Mouse (Mus musculus): Measurements from ENCODE around the gene Larp1. TPM values are rescaled to one million over a fixed set of nuclear protein-coding genes. Genes with fewer than 3 reads are reported as not detected.
"Not testable (repeated sequence)": the region's sequence is repeated elsewhere in the genome, so short reads cannot be mapped to it uniquely, and the experiment has no call there.

The Larp1 gene
- polyA plus RNA-seq, 1 experiment from 2014 or later, result 21.3 TPM

- Histone ChIP-seq H3K4me2 (replicated peaks) (no peak overlapping the region), H3K27ac (no peak overlapping the region), H3K4me3 (no peak overlapping the region), H3K9me3 (no peaks in the 10 kb centered on the region), H3K27me3 (replicated peaks) (no peaks in the 10 kb centered on the region), H3K36me3 (peaks cover 18% of the 10 kb centered on the region), H3K9ac (no peak overlapping the region), H3K4me1 (0 out of 2 replicates have a peak, but pooled peaks cover 9% of the 10 kb centered on the region)
- WGBS, result 89% methylated on average over 1 of the region's 1 CpGs
- ATAC-seq (ENCODE audit: low FRiP score, low read depth), result no peak
These were observed 30.2 kb downstream of the Larp1 start for GRCm38 (mm10) chr11:58039027-58039426.

- no peak for ATAC-seq (ENCODE audit: low FRiP score, low read depth)
- WGBS, result 94% methylated on average over 5 of the region's 5 CpGs
- Histone ChIP-seq H3K9me3 (no peaks in the 10 kb centered on the region), H3K27me3 (replicated peaks) (no peaks in the 10 kb centered on the region), H3K27ac (no peak overlapping the region), H3K9ac (no peak overlapping the region), H3K36me3 (peaks cover 23% of the 10 kb centered on the region), H3K4me1 (0 out of 2 replicates have a peak, but pooled peaks cover 9% of the 10 kb centered on the region), H3K4me3 (no peak overlapping the region), H3K4me2 (replicated peaks) (no peak overlapping the region)
These were observed 34.1 kb downstream of the Larp1 start for GRCm38 (mm10) chr11:58042861-58043431.

GRCm38 (mm10) chr11:58046438-58046837, 37.6 kb downstream of the Larp1 start:
- no peak overlapping the region for H3K4me3 ChIP-seq
- no peaks in the 10 kb centered on the region for H3K27me3 ChIP-seq (replicated peaks)
- H3K36me3 ChIP-seq, result peaks cover 57% of the 10 kb centered on the region
- no peaks in the 10 kb centered on the region for H3K4me1 ChIP-seq
- ATAC-seq (ENCODE audit: low FRiP score, low read depth), result no peak
- H3K27ac ChIP-seq, result no peak overlapping the region
- H3K9me3 ChIP-seq, result no peaks in the 10 kb centered on the region
- no peak overlapping the region for H3K4me2 ChIP-seq (replicated peaks)
- WGBS, result 79% methylated on average over 4 of the region's 4 CpGs
- no peak overlapping the region for H3K9ac ChIP-seq

GRCm38 (mm10) chr11:58057455-58057854, 48.6 kb downstream of the Larp1 start:
- H3K9ac ChIP-seq, result no peak overlapping the region
- no peak overlapping the region for H3K4me2 ChIP-seq (replicated peaks)
- H3K9me3 ChIP-seq, result no peaks in the 10 kb centered on the region
- H3K36me3 ChIP-seq, result peaks cover 71% of the 10 kb centered on the region
- no peaks in the 10 kb centered on the region for H3K27me3 ChIP-seq (replicated peaks)
- H3K27ac ChIP-seq, result no peak overlapping the region
- no peaks in the 10 kb centered on the region for H3K4me1 ChIP-seq
- no peak overlapping the region for H3K4me3 ChIP-seq
- ATAC-seq (ENCODE audit: low FRiP score, low read depth), result no peak
- WGBS, result 68% methylated on average over 6 of the region's 6 CpGs

- H3K27me3 ChIP-seq (replicated peaks); ATAC-seq (ENCODE audit: low FRiP score, low read depth); H3K4me2 ChIP-seq (replicated peaks); H3K27ac ChIP-seq; H3K9ac ChIP-seq; H3K4me3 ChIP-seq; H3K9me3 ChIP-seq; H3K4me1 ChIP-seq: not testable (repeated sequence)
- 89% methylated on average over 7 of the region's 7 CpGs for WGBS
- H3K36me3 ChIP-seq, result peaks cover 52% of the 10 kb centered on the region
These were observed 50.9 kb downstream of the Larp1 start for GRCm38 (mm10) chr11:58059752-58060151.

GRCm38 (mm10) chr11:58061218-58061617, 52.4 kb downstream of the Larp1 start:
- not testable (repeated sequence) for H3K27ac ChIP-seq; H3K9ac ChIP-seq; H3K4me1 ChIP-seq; H3K4me2 ChIP-seq (replicated peaks); H3K27me3 ChIP-seq (replicated peaks); ATAC-seq (ENCODE audit: low FRiP score, low read depth); H3K4me3 ChIP-seq; H3K9me3 ChIP-seq
- 96% methylated on average over 4 of the region's 4 CpGs for WGBS
- H3K36me3 ChIP-seq, result peaks cover 39% of the 10 kb centered on the region

- H3K4me3 ChIP-seq, result no peak overlapping the region
- no peak overlapping the region for H3K9ac ChIP-seq
- ATAC-seq (ENCODE audit: low FRiP score, low read depth), result no peak
- H3K4me2 ChIP-seq (replicated peaks), result no peak overlapping the region
- no peaks in the 10 kb centered on the region for H3K27me3 ChIP-seq (replicated peaks)
- no peaks in the 10 kb centered on the region for H3K9me3 ChIP-seq
- WGBS, result 90% methylated on average over 4 of the region's 4 CpGs
- no peak overlapping the region for H3K27ac ChIP-seq
- peaks cover 29% of the 10 kb centered on the region for H3K36me3 ChIP-seq
- H3K4me1 ChIP-seq, result no peaks in the 10 kb centered on the region
These were observed 53.7 kb downstream of the Larp1 start for GRCm38 (mm10) chr11:58062586-58062985.

- no peak for ATAC-seq (ENCODE audit: low FRiP score, low read depth)
- H3K4me1 ChIP-seq, result no peaks in the 10 kb centered on the region
- H3K4me3 ChIP-seq, result no peak overlapping the region
- no peak overlapping the region for H3K27ac ChIP-seq
- no peak overlapping the region for H3K4me2 ChIP-seq (replicated peaks)
- no peak overlapping the region for H3K9ac ChIP-seq
- WGBS, result 90% methylated on average over 4 of the region's 4 CpGs
- no peaks in the 10 kb centered on the region for H3K27me3 ChIP-seq (replicated peaks)
- peaks cover 11% of the 10 kb centered on the region for H3K36me3 ChIP-seq
- no peaks in the 10 kb centered on the region for H3K9me3 ChIP-seq
These were observed 56.2 kb downstream of the Larp1 start for GRCm38 (mm10) chr11:58065025-58065424.

- Histone ChIP-seq H3K9me3 (no peaks in the 10 kb centered on the region), H3K9ac (no peak overlapping the region), H3K4me1 (no peaks in the 10 kb centered on the region), H3K4me3 (no peak overlapping the region), H3K4me2 (replicated peaks) (no peak overlapping the region), H3K36me3 (no peaks in the 10 kb centered on the region), H3K27me3 (replicated peaks) (no peaks in the 10 kb centered on the region), H3K27ac (no peak overlapping the region)
- ATAC-seq (ENCODE audit: low FRiP score, low read depth), result no peak
- WGBS, result 89% methylated on average over 3 of the region's 3 CpGs
These were observed 64.1 kb downstream of the Larp1 start for GRCm38 (mm10) chr11:58072978-58073377.

- Histone ChIP-seq H3K27ac (no peak overlapping the region), H3K27me3 (replicated peaks) (no peaks in the 10 kb centered on the region), H3K4me3 (no peak overlapping the region), H3K9me3 (no peaks in the 10 kb centered on the region), H3K9ac (no peak overlapping the region), H3K36me3 (no peaks in the 10 kb centered on the region), H3K4me2 (replicated peaks) (no peak overlapping the region), H3K4me1 (no peaks in the 10 kb centered on the region)
- no peak for ATAC-seq (ENCODE audit: low FRiP score, low read depth)
- 79% methylated on average over 4 of the region's 4 CpGs for WGBS
These were observed 68.4 kb downstream of the Larp1 start for GRCm38 (mm10) chr11:58077270-58077669.

- 88% methylated on average over 6 of the region's 6 CpGs for WGBS
- no peak overlapping the region for H3K27ac ChIP-seq
- no peaks in the 10 kb centered on the region for H3K36me3 ChIP-seq
- H3K4me3 ChIP-seq, result no peak overlapping the region
- no peaks in the 10 kb centered on the region for H3K9me3 ChIP-seq
- no peaks in the 10 kb centered on the region for H3K4me1 ChIP-seq
- H3K27me3 ChIP-seq (replicated peaks), result no peaks in the 10 kb centered on the region
- H3K4me2 ChIP-seq (replicated peaks), result no peak overlapping the region
- H3K9ac ChIP-seq, result no peak overlapping the region
- ATAC-seq (ENCODE audit: low FRiP score, low read depth), result no peak
These were observed 72.9 kb downstream of the Larp1 start for GRCm38 (mm10) chr11:58081716-58082115.

GRCm38 (mm10) chr11:58092541-58092940, 83.7 kb downstream of the Larp1 start:
- Histone ChIP-seq H3K9me3 (no peaks in the 10 kb centered on the region), H3K4me1 (peaks cover 4% of the 10 kb centered on the region; the same call in 1 of the 2 replicates), H3K4me2 (replicated peaks) (peak overlapping the region; percentile 28), H3K4me3 (no peak overlapping the region), H3K9ac (no peak overlapping the region), H3K27ac (no peak overlapping the region), H3K27me3 (replicated peaks) (peaks cover 8% of the 10 kb centered on the region; the same call in 1 of the 2 replicates), H3K36me3 (no peaks in the 10 kb centered on the region)
- 64% methylated on average over 4 of the region's 4 CpGs for WGBS
- ATAC-seq (ENCODE audit: low FRiP score, low read depth), result no peak

- Histone ChIP-seq H3K36me3 (no peaks in the 10 kb centered on the region), H3K4me2 (replicated peaks) (peak within 1 kb of the TSS; percentile 28), H3K9ac (no peak within 1 kb of the TSS), H3K4me1 (peaks cover 9% of the 10 kb centered on the region; the same call in 1 of the 2 replicates), H3K27ac (no peak within 1 kb of the TSS), H3K4me3 (no peak within 1 kb of the TSS), H3K9me3 (no peaks in the 10 kb centered on the region), H3K27me3 (replicated peaks) (peaks cover 14% of the 10 kb centered on the region; the same call in 1 of the 2 replicates)
- ATAC-seq (ENCODE audit: low FRiP score, low read depth), result no peak
- 21% methylated on average over 12 of the region's 12 CpGs for WGBS
These were observed 84.2 kb downstream of the Larp1 start, which contains the start of gene Gm12248 for GRCm38 (mm10) chr11:58093021-58093528. TSS of gene Gm12248 (minus strand) at chr11:58093134.
